Mouse (Mus musculus) brown adipose tissue, adult 24 weeks (tissue): Measurements from ENCODE around the gene Eif4h. TPM values are rescaled to one million over a fixed set of nuclear protein-coding genes. Genes with fewer than 3 reads are reported as not detected.
A peak's percentile ranks its signal among the peaks of the same experiment; 100 is the strongest.

ENCODE experiments used
- H3K27ac ChIP-seq: fragments of 200-500 bp; replicated peaks from 2 replicates; pipeline ENCODE4 v1.5.1; 2012; ENCODE audit warnings: low read depth, mild to moderate bottlenecking, low read length
- H3K4me1 ChIP-seq: fragments of 200-500 bp; 2 replicates; pipeline ENCODE4 v1.6.1; 2012; ENCODE audit warnings: low read length, mixed read lengths; ENCODE audit not compliant: control insufficient read depth, insufficient read depth, insufficient read length
- H3K4me3 ChIP-seq: fragments of 200-500 bp; 2 replicates; pipeline ENCODE4 v1.5.1; 2012; ENCODE audit warnings: low read depth, mild to moderate bottlenecking, low read length, moderate library complexity; ENCODE audit not compliant: insufficient read depth
- polyA plus RNA-seq: library from polyadenylated mRNA; stranded (reverse); fragments of >200 nt; gene quantifications from 2 replicates; pipeline ENCODE4 v1.2.4, GENCODE M21; 2012; ENCODE audit not compliant: missing spikeins, insufficient read depth, insufficient read length

The Eif4h gene
- polyA plus RNA-seq, 1 experiment = 116 TPM

DNA sequence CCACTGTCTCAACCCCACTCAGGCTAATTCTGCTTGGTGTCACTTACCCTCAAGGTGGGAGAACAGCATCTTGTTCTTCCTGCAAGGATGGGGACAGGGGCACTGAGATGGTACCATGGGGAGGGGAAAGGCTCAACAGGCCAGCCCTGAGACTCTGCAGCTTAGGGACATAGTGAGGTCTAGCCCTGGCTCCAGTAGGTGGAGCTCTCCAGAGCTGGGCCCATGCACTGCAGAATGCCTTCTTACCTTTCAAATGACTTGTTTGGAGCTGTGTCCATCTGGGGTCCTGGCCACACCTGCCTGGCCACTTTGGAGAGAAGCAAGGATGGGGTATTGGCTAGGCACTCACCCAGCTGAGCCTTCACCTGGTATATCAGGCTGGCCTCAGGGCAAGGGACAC, 33.0 kb downstream of the Eif4h start:
- H3K4me3 ChIP-seq = no peak overlapping the region
- no peaks in the 10 kb centered on the region for H3K4me1 ChIP-seq
- H3K27ac ChIP-seq = no peak overlapping the region

- Histone ChIP-seq H3K4me1 (no peaks in the 10 kb centered on the region), H3K27ac (no peak overlapping the region), H3K4me3 (no peak overlapping the region)
These were observed 34.9 kb downstream of the Eif4h start for GRCm38 (mm10) chr5:134604376-134604775.

DNA sequence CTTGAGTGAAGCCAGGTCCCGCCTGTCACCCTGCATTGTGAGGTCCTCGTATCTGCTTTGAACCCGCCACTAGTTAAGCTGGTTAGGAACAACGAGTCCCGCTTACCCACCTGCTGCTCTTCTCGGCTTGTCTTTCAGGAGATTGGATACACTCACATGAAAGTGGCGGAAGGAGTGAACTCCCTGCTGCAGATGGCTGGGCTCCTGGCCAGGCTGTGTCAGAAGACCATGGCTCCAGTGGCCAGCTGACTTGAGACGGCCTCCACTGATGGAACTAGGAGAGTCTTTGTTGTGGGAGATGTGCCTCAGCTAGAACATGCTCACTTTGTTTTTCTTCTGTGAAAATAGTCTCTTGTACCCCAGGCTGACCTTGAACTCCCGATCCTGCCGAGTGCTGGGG, 41.6 kb downstream of the Eif4h start:
- Histone ChIP-seq H3K27ac (no peak overlapping the region), H3K4me1 (no peaks in the 10 kb centered on the region), H3K4me3 (no peak overlapping the region)

GRCm38 (mm10) chr5:134593093-134593492, 46.2 kb downstream of the Eif4h start:
- no peak overlapping the region for H3K27ac ChIP-seq
- H3K4me1 ChIP-seq = no peaks in the 10 kb centered on the region
- no peak overlapping the region for H3K4me3 ChIP-seq

DNA sequence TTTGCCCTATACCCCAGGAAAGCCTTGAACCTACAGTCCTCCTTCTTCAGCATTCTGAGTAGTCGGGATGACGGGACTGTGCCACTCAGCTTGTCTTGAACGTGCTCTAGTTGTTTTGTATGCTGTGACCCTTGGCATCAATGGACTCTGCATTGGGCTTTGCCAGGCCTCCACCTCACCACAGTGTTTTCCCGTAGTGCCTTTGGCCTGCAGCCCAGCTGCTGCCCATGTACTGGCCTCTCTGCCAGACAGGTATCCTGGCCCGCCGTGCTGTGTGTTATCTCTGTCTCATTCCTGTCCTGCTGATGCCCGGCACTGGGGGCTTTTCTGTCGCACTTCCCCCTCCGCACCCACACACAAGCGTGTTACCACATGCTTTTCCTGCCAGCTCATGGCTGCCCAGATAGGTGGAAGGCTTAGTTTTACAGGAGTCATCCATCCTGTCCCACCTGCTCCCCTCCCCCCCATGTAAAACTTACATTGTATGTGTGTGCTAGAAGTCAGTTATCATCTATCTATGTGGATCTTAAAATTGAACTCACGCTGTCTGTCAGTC, 47.2 kb downstream of the Eif4h start:
- Histone ChIP-seq H3K27ac (no peak overlapping the region), H3K4me1 (no peaks in the 10 kb centered on the region)

GRCm38 (mm10) chr5:134589900-134590299, 49.4 kb downstream of the Eif4h start:
- no peak overlapping the region for H3K4me3 ChIP-seq

More for the DNA sequence above, 47.2 kb downstream of the Eif4h start:
- no peak overlapping the region for H3K4me3 ChIP-seq

GRCm38 (mm10) chr5:134584798-134585197, 54.5 kb downstream of the Eif4h start:
- no peak overlapping the region for H3K27ac ChIP-seq
- no peaks in the 10 kb centered on the region for H3K4me1 ChIP-seq

More at GRCm38 (mm10) chr5:134589900-134590299, 49.4 kb downstream of the Eif4h start:
- Histone ChIP-seq H3K27ac (no peak overlapping the region), H3K4me1 (no peaks in the 10 kb centered on the region)

DNA sequence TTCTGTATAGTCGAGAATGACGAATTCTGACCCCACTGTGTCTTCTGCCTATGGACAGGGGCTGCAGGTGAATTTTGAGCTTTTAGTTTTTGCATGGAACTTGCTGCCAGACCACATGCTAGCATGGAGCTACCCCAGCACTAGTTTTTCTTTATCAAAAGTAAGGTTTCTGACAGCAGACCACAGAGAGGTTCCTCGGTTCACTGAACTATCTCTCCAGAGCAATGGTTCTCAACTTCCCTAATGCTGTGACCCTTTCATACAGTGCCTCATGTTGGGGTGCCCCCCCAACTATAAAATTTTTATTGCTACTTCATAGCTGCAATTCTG, 55.4 kb downstream of the Eif4h start:
- H3K27ac ChIP-seq = no peak overlapping the region
- no peaks in the 10 kb centered on the region for H3K4me1 ChIP-seq
- no peak overlapping the region; the same call in 1 of the 2 replicates for H3K4me3 ChIP-seq

More at GRCm38 (mm10) chr5:134584798-134585197, 54.5 kb downstream of the Eif4h start:
- H3K4me3 ChIP-seq = no peak overlapping the region

- H3K4me1 ChIP-seq = no peaks in the 10 kb centered on the region
- H3K4me3 ChIP-seq = peak overlapping the region; percentile 95
- no peak overlapping the region for H3K27ac ChIP-seq
These were observed 56.0 kb downstream of the Eif4h start for GRCm38 (mm10) chr5:134583006-134583883.

GRCm38 (mm10) chr5:134582221-134582907, 56.9 kb downstream of the Eif4h start:
- H3K27ac ChIP-seq = no peak overlapping the region
- H3K4me3 ChIP-seq = peak overlapping the region; percentile 95
- no peaks in the 10 kb centered on the region for H3K4me1 ChIP-seq

- no peaks in the 10 kb centered on the region for H3K4me1 ChIP-seq
- no peak within 1 kb of the TSS for H3K27ac ChIP-seq
- H3K4me3 ChIP-seq = no peak within 1 kb of the TSS
These were observed 58.1 kb downstream of the Eif4h start, which contains the start of gene Rfc2 for GRCm38 (mm10) chr5:134581146-134581545. Gene Rfc2, plus strand, starts transcription at chr5:134581366.

- Histone ChIP-seq H3K27ac (no peak overlapping the region), H3K4me3 (no peak overlapping the region), H3K4me1 (no peaks in the 10 kb centered on the region)
These were observed 60.2 kb downstream of the Eif4h start for GRCm38 (mm10) chr5:134579135-134579534.

GRCm38 (mm10) chr5:134577534-134577933, 61.8 kb downstream of the Eif4h start:
- H3K4me3 ChIP-seq = no peak overlapping the region
- peaks cover 6% of the 10 kb centered on the region for H3K4me1 ChIP-seq
- no peak overlapping the region for H3K27ac ChIP-seq

DNA sequence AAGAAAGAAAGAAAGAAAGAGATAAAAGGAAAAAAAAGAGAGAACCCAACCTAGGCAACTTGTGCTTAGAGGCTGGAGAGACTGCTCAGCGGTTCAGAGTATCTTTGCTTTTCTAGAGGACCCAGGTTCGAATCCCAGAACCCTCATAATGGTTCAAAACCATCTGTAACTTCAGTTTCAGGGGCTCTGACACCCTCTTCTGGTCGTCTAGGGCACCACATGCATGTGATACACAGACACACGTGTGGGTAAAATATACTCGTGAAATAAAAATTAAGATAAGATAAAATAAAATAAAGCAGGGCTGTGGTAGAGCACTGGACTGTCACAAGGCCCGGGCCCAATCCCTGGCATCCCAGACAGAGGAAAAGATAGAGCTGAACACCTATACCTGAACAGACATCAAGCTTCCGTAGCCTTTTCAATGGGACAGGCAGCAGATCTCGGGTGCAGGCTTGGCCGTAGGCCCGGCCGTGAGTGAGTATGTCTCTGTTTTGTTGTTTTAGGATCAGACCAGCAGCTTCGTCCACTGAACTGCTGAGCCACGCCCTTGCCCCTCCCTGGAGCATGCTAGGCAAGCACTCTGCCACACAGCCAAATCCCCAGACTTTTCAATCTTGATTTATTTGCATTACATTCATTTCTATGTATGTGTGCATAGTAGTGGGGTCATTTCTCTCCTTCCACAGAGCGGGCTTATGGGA, 62.6 kb downstream of the Eif4h start:
- peaks cover 7% of the 10 kb centered on the region for H3K4me1 ChIP-seq
- no peak overlapping the region for H3K4me3 ChIP-seq
- no peak overlapping the region for H3K27ac ChIP-seq

DNA sequence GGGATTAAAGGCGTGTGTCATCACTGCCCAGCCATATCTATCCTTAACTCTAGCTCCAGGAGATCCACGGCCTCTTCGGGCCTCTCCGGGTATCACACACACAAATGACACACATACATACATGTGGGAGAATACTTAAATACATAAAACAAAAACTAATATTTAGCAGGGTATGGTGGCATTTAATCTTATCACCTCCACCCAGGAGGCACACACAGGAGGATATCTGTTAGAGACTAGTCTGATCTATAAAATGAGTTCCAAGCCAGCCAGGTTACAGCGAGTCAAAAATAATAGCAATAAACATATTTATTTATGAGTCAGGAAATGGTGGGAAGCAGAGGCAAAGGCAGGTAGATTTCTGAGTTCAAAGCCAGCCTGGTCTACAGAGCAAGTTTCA, 63.5 kb downstream of the Eif4h start:
- no peak overlapping the region for H3K4me3 ChIP-seq
- H3K4me1 ChIP-seq = peaks cover 7% of the 10 kb centered on the region
- H3K27ac ChIP-seq = no peak overlapping the region
